Mouse (Mus musculus): ENCODE measurements around the gene Rgmb. TPM values are rescaled to one million over a fixed set of nuclear protein-coding genes. Genes with fewer than 3 reads are reported as not detected.

Rgmb gene
- polyA plus RNA-seq, 1 experiment from 2014 or later = 16.4 TPM

DNA sequence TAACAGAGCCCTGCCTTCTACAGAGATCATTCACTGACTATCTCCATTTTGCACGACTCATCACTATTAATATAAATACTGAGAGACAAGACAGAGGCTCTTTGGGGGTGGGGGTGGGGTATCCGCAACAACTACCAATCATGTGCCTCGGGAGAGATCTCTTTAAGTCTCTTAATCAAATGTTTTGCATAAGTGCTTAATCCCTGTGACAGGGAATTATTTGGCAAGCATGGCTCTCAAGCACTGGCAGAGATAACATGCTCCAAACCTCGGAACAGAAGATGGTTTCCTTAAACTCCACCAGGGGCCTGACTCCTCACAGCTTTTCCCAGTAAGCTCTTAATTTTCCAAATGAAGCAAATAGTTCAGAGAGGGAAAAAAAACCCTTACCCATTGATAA is 22.8 kb downstream of the Rgmb start:
- Histone ChIP-seq H3K36me3 (ENCODE audit: control insufficient read depth, insufficient read depth, low read length) (peaks cover 12% of the 10 kb centered on the region; the same call in 1 of the 2 replicates), H3K9ac (ENCODE audit: low read depth, low read length) (no peak overlapping the region), H3K4me3 (ENCODE audit: low read length) (no peak overlapping the region), H3K27me3 (ENCODE audit: control insufficient read depth, insufficient read depth, low read length) (no peaks in the 10 kb centered on the region), H3K4me2 (replicated peaks; ENCODE audit: low read depth, low read length) (no peak overlapping the region), H3K27ac (ENCODE audit: low read depth, low read length) (no peak overlapping the region), H3K9me3 (ENCODE audit: control insufficient read depth, low read length) (no peaks in the 10 kb centered on the region), H3K4me1 (ENCODE audit: control insufficient read depth, insufficient read depth, low read length) (peaks cover 20% of the 10 kb centered on the region)
- ATAC-seq (ENCODE audit: low FRiP score, low TSS enrichment) = no peak
- WGBS = 74% methylated on average over 4 of the region's 4 CpGs

DNA sequence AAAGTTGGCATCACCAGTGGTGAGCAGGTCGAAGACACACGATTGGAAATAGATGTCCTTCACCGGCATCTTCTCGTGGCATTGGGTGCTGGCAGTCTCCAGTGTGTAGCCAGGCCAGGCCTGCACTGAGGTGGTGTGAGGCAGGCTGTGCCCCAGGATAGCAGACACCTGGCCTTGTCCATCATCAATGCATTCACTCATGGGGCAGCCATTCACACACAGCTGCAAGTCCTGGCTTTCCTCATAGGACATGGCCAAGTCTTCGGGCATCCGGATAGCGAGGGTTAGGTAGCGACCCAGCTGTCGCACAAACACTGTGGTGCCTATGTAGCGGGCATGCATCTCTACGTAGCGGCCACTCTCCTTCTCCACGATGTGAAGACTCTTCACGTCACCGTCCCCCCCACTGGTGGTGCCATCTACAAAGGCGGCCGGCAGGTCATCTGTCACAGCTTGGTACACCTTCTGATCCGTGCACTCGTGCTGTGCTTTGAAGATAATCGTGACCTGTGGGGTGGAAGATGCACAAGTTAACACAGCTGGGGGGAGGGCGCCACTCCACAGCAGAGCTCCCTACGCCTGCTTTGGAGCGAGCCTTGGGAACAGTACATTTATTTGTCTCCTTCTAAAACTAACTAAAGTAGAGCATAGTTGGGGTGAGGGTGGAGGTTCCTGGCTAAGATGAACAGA is 23.4 kb downstream of the Rgmb start:
- H3K4me1 ChIP-seq (ENCODE audit: control insufficient read depth, insufficient read depth, low read length) = peaks cover 20% of the 10 kb centered on the region
- no peaks in the 10 kb centered on the region for H3K27me3 ChIP-seq (ENCODE audit: control insufficient read depth, insufficient read depth, low read length)
- H3K9ac ChIP-seq (ENCODE audit: low read depth, low read length) = no peak overlapping the region
- no peak overlapping the region for H3K4me3 ChIP-seq (ENCODE audit: low read length)
- H3K36me3 ChIP-seq (ENCODE audit: control insufficient read depth, insufficient read depth, low read length) = peaks cover 8% of the 10 kb centered on the region; the same call in 1 of the 2 replicates
- H3K9me3 ChIP-seq (ENCODE audit: control insufficient read depth, low read length) = no peaks in the 10 kb centered on the region
- no peak for ATAC-seq (ENCODE audit: low FRiP score, low TSS enrichment)
- H3K27ac ChIP-seq (ENCODE audit: low read depth, low read length) = no peak overlapping the region
- WGBS = 93% methylated on average over 23 of the region's 23 CpGs
- no peak overlapping the region for H3K4me2 ChIP-seq (replicated peaks; ENCODE audit: low read depth, low read length)

DNA sequence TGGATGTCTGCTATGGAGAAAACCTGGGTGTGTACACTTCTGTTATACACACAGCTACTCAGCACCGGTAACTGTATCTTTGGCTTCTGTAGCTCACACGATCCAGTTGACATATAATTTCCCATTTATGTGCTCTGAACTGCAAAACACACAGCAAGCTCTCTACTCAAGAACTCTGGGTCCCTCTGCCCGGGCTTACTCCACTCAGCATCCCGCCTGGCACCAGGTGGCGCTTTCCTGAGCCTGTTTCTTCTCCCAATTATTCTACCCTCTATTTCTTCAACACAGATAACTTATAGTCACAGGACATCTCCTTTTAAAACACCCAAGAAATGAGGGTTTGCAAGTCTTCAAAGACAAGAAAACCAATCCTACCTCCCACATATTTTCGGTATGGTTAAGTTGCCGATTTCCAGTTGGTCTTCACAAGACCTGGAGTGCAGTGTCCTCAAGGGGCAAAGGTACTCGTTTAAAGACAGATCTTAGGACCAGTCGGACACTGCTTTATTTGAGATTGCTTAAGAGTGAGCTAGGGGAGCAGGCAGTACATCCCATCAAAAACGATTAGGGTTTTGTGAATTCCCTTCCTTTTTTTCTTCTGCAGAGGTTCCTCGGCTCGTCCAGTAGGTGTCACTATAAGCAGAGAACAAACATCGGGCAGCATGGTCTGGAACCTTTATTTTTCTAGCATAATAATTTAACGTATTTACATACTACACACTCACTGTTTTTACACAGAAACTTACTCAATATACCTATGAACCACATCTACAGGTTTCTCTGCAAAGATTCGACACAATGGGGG is 26.6 kb downstream of the Rgmb start:
- ATAC-seq (ENCODE audit: low FRiP score, low TSS enrichment) = peak; percentile 58; the same call in 1 of the 2 replicates
- H3K27ac ChIP-seq (ENCODE audit: low read depth, low read length) = no peak overlapping the region
- H3K9ac ChIP-seq (ENCODE audit: low read depth, low read length) = no peak overlapping the region
- no peaks in the 10 kb centered on the region for H3K9me3 ChIP-seq (ENCODE audit: control insufficient read depth, low read length)
- 44% methylated on average over 15 of the region's 15 CpGs for WGBS
- no peaks in the 10 kb centered on the region for H3K27me3 ChIP-seq (ENCODE audit: control insufficient read depth, insufficient read depth, low read length)
- no peak overlapping the region for H3K4me3 ChIP-seq (ENCODE audit: low read length)
- H3K36me3 ChIP-seq (ENCODE audit: control insufficient read depth, insufficient read depth, low read length) = peaks cover 7% of the 10 kb centered on the region; the same call in 1 of the 2 replicates
- H3K4me2 ChIP-seq (replicated peaks; ENCODE audit: low read depth, low read length) = no peak overlapping the region
- peaks cover 9% of the 10 kb centered on the region for H3K4me1 ChIP-seq (ENCODE audit: control insufficient read depth, insufficient read depth, low read length)

DNA sequence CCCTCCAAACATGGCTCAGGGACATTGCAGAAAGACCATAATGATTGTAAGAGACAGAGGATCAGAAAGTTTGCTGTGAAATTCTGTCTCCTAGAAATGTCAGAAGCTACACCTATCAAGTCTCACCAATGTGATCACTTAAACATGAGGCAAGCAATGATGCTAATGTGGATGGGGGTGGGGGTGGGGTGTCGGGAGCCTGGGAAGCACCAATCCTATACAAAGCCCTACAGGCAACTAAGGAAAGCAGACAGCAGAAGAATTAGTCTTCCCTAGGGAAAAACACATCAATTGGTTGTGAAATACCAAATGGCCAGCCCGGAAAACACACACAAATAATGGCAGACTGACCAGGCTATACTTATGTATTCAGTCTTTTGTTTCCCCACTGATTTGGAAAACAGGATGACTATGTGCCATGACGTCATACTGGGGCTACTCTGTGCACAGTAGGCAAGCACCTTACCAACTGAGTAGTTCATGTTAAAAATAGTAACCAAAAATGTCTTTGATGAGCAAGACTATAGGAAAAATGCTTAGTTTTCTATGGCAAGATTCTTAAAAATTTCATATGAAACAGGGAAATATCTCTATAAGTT is 31.5 kb downstream of the Rgmb start:
- no peak overlapping the region for H3K9ac ChIP-seq (ENCODE audit: low read depth, low read length)
- H3K9me3 ChIP-seq (ENCODE audit: control insufficient read depth, low read length) = no peaks in the 10 kb centered on the region
- ATAC-seq (ENCODE audit: low FRiP score, low TSS enrichment) = no peak
- no peak overlapping the region for H3K4me3 ChIP-seq (ENCODE audit: low read length)
- no peak overlapping the region for H3K4me2 ChIP-seq (replicated peaks; ENCODE audit: low read depth, low read length)
- WGBS = 60% methylated on average over 3 of the region's 3 CpGs
- no peaks in the 10 kb centered on the region for H3K27me3 ChIP-seq (ENCODE audit: control insufficient read depth, insufficient read depth, low read length)
- H3K36me3 ChIP-seq (ENCODE audit: control insufficient read depth, insufficient read depth, low read length) = no peaks in the 10 kb centered on the region
- H3K4me1 ChIP-seq (ENCODE audit: control insufficient read depth, insufficient read depth, low read length) = no peaks in the 10 kb centered on the region
- H3K27ac ChIP-seq (ENCODE audit: low read depth, low read length) = no peak overlapping the region

DNA sequence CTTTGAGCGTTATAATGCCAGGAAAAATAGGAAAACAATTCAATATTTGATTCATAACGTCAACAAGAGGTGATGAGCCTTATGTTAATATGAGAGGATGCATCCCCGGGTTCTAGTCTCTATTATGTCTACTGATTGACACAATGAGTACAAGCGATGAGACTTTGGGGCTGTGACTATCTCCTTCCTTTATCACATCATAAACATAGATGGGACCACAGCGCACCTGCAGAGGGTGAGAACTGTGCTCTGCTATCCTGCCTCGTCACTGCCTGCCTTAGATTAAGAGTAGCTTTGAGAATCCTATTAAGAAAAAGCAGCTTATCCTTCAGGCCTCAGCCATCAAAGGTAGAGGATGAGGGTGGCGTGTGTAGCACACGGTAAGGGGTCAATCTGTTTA is 40.1 kb downstream of the Rgmb start:
- Histone ChIP-seq H3K4me2 (replicated peaks; ENCODE audit: low read depth, low read length) (no peak overlapping the region), H3K4me3 (ENCODE audit: low read length) (no peak overlapping the region), H3K9me3 (ENCODE audit: control insufficient read depth, low read length) (no peaks in the 10 kb centered on the region), H3K36me3 (ENCODE audit: control insufficient read depth, insufficient read depth, low read length) (no peaks in the 10 kb centered on the region), H3K27ac (ENCODE audit: low read depth, low read length) (no peak overlapping the region), H3K9ac (ENCODE audit: low read depth, low read length) (no peak overlapping the region), H3K4me1 (ENCODE audit: control insufficient read depth, insufficient read depth, low read length) (no peaks in the 10 kb centered on the region), H3K27me3 (ENCODE audit: control insufficient read depth, insufficient read depth, low read length) (no peaks in the 10 kb centered on the region)
- no peak for ATAC-seq (ENCODE audit: low FRiP score, low TSS enrichment)
- WGBS = 92% methylated on average over 8 of the region's 8 CpGs

DNA sequence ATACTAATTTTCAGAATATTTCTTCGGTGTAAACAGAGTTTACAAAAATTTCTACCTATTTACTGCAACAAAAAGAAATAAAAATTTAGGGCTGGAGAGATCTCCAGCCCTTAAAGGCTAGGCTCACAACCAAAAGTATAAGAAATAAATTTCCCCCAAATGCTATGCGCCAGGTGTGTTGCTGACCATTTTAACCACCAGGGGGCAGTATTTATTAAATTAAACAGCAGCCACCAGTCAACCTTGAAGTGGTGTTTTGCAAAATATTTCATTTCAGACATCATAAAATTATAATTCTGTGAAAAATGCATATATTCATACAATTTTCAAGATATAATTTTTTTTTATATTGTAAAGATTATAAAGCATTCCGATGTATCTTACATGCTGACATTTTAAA is 43.8 kb downstream of the Rgmb start:
- no peak for ATAC-seq (ENCODE audit: low FRiP score, low TSS enrichment)
- no peak overlapping the region for H3K9ac ChIP-seq (ENCODE audit: low read depth, low read length)
- no peak overlapping the region for H3K4me2 ChIP-seq (replicated peaks; ENCODE audit: low read depth, low read length)
- H3K4me1 ChIP-seq (ENCODE audit: control insufficient read depth, insufficient read depth, low read length) = no peaks in the 10 kb centered on the region
- H3K27me3 ChIP-seq (ENCODE audit: control insufficient read depth, insufficient read depth, low read length) = no peaks in the 10 kb centered on the region
- 27% methylated on average over 3 of the region's 3 CpGs for WGBS
- H3K36me3 ChIP-seq (ENCODE audit: control insufficient read depth, insufficient read depth, low read length) = no peaks in the 10 kb centered on the region
- no peak overlapping the region for H3K27ac ChIP-seq (ENCODE audit: low read depth, low read length)
- no peaks in the 10 kb centered on the region for H3K9me3 ChIP-seq (ENCODE audit: control insufficient read depth, low read length)
- no peak overlapping the region for H3K4me3 ChIP-seq (ENCODE audit: low read length)

DNA sequence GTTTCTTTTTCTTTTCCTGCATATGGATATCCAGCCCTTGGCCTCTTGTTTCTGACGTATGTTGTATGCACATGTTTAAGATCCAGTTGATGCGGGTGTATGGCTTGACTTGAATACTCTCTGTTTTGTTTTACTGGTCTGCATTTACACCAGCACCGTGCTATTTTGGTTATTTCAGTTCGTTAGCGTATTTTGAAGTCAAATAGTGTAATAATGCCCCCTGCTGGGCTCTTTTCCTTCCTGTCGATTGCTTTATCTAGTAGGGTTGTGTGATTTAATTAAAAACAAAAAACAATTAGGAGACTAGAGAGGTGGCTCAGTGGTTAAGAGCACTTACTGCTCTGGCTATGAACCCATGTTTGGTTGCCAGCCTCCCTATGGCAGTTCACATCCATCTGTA is 52.9 kb downstream of the Rgmb start:
- Histone ChIP-seq H3K27me3 (ENCODE audit: control insufficient read depth, insufficient read depth, low read length) (no peaks in the 10 kb centered on the region), H3K4me1 (ENCODE audit: control insufficient read depth, insufficient read depth, low read length) (no peaks in the 10 kb centered on the region), H3K36me3 (ENCODE audit: control insufficient read depth, insufficient read depth, low read length) (no peaks in the 10 kb centered on the region), H3K27ac (ENCODE audit: low read depth, low read length) (no peak overlapping the region), H3K9ac (ENCODE audit: low read depth, low read length) (no peak overlapping the region), H3K4me2 (replicated peaks; ENCODE audit: low read depth, low read length) (no peak overlapping the region), H3K9me3 (ENCODE audit: control insufficient read depth, low read length) (no peaks in the 10 kb centered on the region), H3K4me3 (ENCODE audit: low read length) (no peak overlapping the region)
- WGBS = 88% methylated on average over 6 of the region's 6 CpGs
- ATAC-seq (ENCODE audit: low FRiP score, low TSS enrichment) = no peak

DNA sequence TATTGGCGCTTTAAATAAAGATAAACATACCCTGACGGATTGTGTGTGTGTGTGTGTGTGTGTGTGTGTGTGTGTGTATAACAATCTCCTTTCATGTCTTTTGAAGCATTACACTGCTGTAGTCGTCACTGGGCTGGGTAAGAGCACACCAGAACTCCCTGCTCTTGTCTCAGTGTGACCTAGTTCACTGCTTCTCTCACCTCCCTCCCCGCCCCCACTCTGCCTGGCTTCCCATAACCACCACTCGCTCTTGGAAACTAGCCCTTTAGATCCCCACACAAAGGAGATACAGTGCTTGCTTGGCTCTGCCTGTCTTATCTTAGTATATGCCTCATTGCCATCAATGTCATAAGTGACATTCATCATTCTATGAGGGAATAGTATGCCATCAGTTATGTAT is 54.5 kb downstream of the Rgmb start:
- H3K9ac ChIP-seq (ENCODE audit: low read depth, low read length) = no peak overlapping the region
- no peaks in the 10 kb centered on the region for H3K4me1 ChIP-seq (ENCODE audit: control insufficient read depth, insufficient read depth, low read length)
- H3K4me2 ChIP-seq (replicated peaks; ENCODE audit: low read depth, low read length) = no peak overlapping the region
- no peaks in the 10 kb centered on the region for H3K27me3 ChIP-seq (ENCODE audit: control insufficient read depth, insufficient read depth, low read length)
- no peak overlapping the region for H3K27ac ChIP-seq (ENCODE audit: low read depth, low read length)
- WGBS = 67% methylated on average over 5 of the region's 5 CpGs
- H3K9me3 ChIP-seq (ENCODE audit: control insufficient read depth, low read length) = no peaks in the 10 kb centered on the region
- H3K36me3 ChIP-seq (ENCODE audit: control insufficient read depth, insufficient read depth, low read length) = peaks cover 3% of the 10 kb centered on the region; the same call in 1 of the 2 replicates
- no peak for ATAC-seq (ENCODE audit: low FRiP score, low TSS enrichment)
- no peak overlapping the region for H3K4me3 ChIP-seq (ENCODE audit: low read length)

Measured in kidney, embryonic 14.5 days (tissue).